Mouse (Mus musculus) olfactory bulb, adult 2 months (tissue): ENCODE data around the gene 4930579F01Rik. TPM values are rescaled to one million over a fixed set of nuclear protein-coding genes. Genes with fewer than 3 reads are reported as not detected.

Source experiments
- H3K27ac ChIP-seq: fragments of 200-500 bp; 2 replicates; pipeline ENCODE4 v1.5.1; 2012; ENCODE audit warnings: low read depth, low read length; ENCODE audit not compliant: insufficient read depth
- H3K4me1 ChIP-seq: fragments of 200-500 bp; 2 replicates; pipeline ENCODE4 v1.6.1; 2012; ENCODE audit warnings: low read length; ENCODE audit not compliant: control insufficient read depth, insufficient read depth
- H3K4me3 ChIP-seq: fragments of 200-500 bp; 2 replicates; pipeline ENCODE4 v1.5.1; 2012; ENCODE audit warnings: mild to moderate bottlenecking, low read depth, low read length, moderate library complexity; ENCODE audit not compliant: insufficient read depth
- CTCF ChIP-seq: fragments of 200-500 bp; IDR thresholded peaks from 2 replicates; pipeline ENCODE4 v1.5.1; 2012; ENCODE audit warnings: low read depth, mild to moderate bottlenecking, low read length, moderate library complexity; ENCODE audit not compliant: insufficient read depth
- POLR2A ChIP-seq: fragments of 200-500 bp; IDR thresholded peaks from 2 replicates; pipeline ENCODE4 v1.6.1; 2012; ENCODE audit warnings: mild to moderate bottlenecking, low read depth, low read length, moderate library complexity; ENCODE audit not compliant: insufficient read depth
- WGBS: fragments of 180-500 bp; shearing (Covaris S2); methylation state at CpG from one replicate; pipeline ENCODE4 v1.1.7; 2018; 5-methylcytosine and 5-hydroxymethylcytosine counted together
- polyA plus RNA-seq: library from polyadenylated mRNA; stranded (reverse); fragments of >200 nt; gene quantifications from 2 replicates; pipeline ENCODE4 v1.2.4, GENCODE M21; 2012; ENCODE audit warnings: low replicate concordance; ENCODE audit not compliant: missing spikeins, insufficient read depth, insufficient read length

The 4930579F01Rik gene
- polyA plus RNA-seq, 1 experiment, result not detected

GRCm38 (mm10) chr3:138175551-138175950, 18.1 kb downstream of the 4930579F01Rik start:
- H3K4me1 ChIP-seq, result no peaks in the 10 kb centered on the region
- no peak overlapping the region for H3K4me3 ChIP-seq
- 89% methylated on average over 6 of the region's 6 CpGs for WGBS
- TF ChIP-seq POLR2A (no peak), CTCF (no peak)
- H3K27ac ChIP-seq, result no peak overlapping the region

GRCm38 (mm10) chr3:138173291-138173690, 20.3 kb downstream of the 4930579F01Rik start:
- WGBS, result 80% methylated on average over 10 of the region's 10 CpGs
- Histone ChIP-seq H3K4me1 (no peaks in the 10 kb centered on the region), H3K27ac (no peak overlapping the region), H3K4me3 (no peak overlapping the region)
- no peak for TF ChIP-seq CTCF
- no peak for TF ChIP-seq POLR2A

GRCm38 (mm10) chr3:138162553-138163183, 31.0 kb downstream of the 4930579F01Rik start:
- 0 out of 2 replicates have a peak, but pooled peaks cover 3% of the 10 kb centered on the region for H3K4me1 ChIP-seq
- H3K4me3 ChIP-seq, result no peak overlapping the region
- H3K27ac ChIP-seq, result no peak overlapping the region
- WGBS, result 60% methylated on average over 4 of the region's 4 CpGs
- TF ChIP-seq CTCF, result no peak
- no peak for TF ChIP-seq POLR2A

- H3K4me1 ChIP-seq, result 0 out of 2 replicates have a peak, but pooled peaks cover 3% of the 10 kb centered on the region
- TF ChIP-seq POLR2A, result no peak
- no peak for TF ChIP-seq CTCF
- H3K27ac ChIP-seq, result no peak overlapping the region
- WGBS, result 79% methylated on average over 10 of the region's 10 CpGs
- H3K4me3 ChIP-seq, result no peak overlapping the region
Observed at GRCm38 (mm10) chr3:138161623-138162022, 32.0 kb downstream of the 4930579F01Rik start.

GRCm38 (mm10) chr3:138156651-138157050, 37.0 kb downstream of the 4930579F01Rik start:
- WGBS, result 63% methylated on average over 10 of the region's 10 CpGs
- Histone ChIP-seq H3K4me3 (no peak overlapping the region), H3K27ac (no peak overlapping the region), H3K4me1 (no peaks in the 10 kb centered on the region)
- TF ChIP-seq POLR2A (no peak), CTCF (no peak)

- 92% methylated on average over 4 of the region's 4 CpGs for WGBS
- H3K27ac ChIP-seq, result no peak overlapping the region
- no peak overlapping the region for H3K4me3 ChIP-seq
- no peaks in the 10 kb centered on the region for H3K4me1 ChIP-seq
- no peak for TF ChIP-seq CTCF
- TF ChIP-seq POLR2A, result no peak
Observed at GRCm38 (mm10) chr3:138155062-138155461, 38.6 kb downstream of the 4930579F01Rik start.

GRCm38 (mm10) chr3:138148811-138149210, 44.8 kb downstream of the 4930579F01Rik start:
- Histone ChIP-seq H3K27ac (no peak overlapping the region), H3K4me1 (no peaks in the 10 kb centered on the region), H3K4me3 (no peak overlapping the region)
- WGBS, result 89% methylated on average over 2 of the region's 2 CpGs
- TF ChIP-seq CTCF (no peak), POLR2A (no peak)

GRCm38 (mm10) chr3:138144642-138145171, 48.9 kb downstream of the 4930579F01Rik start, which contains the start of gene Mttp:
Gene Mttp, minus strand, starts transcription at chr3:138144968.
- peak within 1 kb of the TSS; percentile 95 for H3K27ac ChIP-seq
- WGBS, result 1% methylated on average over 8 of the region's 8 CpGs
- H3K4me3 ChIP-seq, result peak within 1 kb of the TSS; percentile 92
- no peaks in the 10 kb centered on the region for H3K4me1 ChIP-seq
- TF ChIP-seq POLR2A (no peak), CTCF (no peak)

GRCm38 (mm10) chr3:138144060-138144641, 49.5 kb downstream of the 4930579F01Rik start:
- Histone ChIP-seq H3K27ac (peak overlapping the region; percentile 95), H3K4me1 (no peaks in the 10 kb centered on the region), H3K4me3 (peak overlapping the region; percentile 92)
- TF ChIP-seq POLR2A, result no peak
- no peak for TF ChIP-seq CTCF
- WGBS, result 1% methylated on average over 18 of the region's 18 CpGs
